Mouse (Mus musculus) stomach, embryonic 14.5 days (tissue): Measurements from ENCODE around the gene Ckap4. TPM values are rescaled to one million over a fixed set of nuclear protein-coding genes. Genes with fewer than 3 reads are reported as not detected.
"Not testable (repeated sequence)": the region's sequence is repeated elsewhere in the genome, so short reads cannot be mapped to it uniquely, and the experiment has no call there.

Source experiments
- ATAC-seq: fragments of 200-750 bp; cut with Nextera tagmentation; 2 replicates; pipeline ENCODE4 v1.8.0; 2017; ENCODE audit warnings: low read depth, moderate TSS enrichment; ENCODE audit not compliant: insufficient number of reproducible peaks, insufficient read depth, low FRiP score
- H3K27ac ChIP-seq: fragments of 300-500 bp; sonication (generic); 2 replicates; pipeline ENCODE4 v1.5.1; 2014; ENCODE audit warnings: mild to moderate bottlenecking, low read length, moderate library complexity, mixed read lengths
- H3K27me3 ChIP-seq: fragments of 300-500 bp; sonication (generic); 2 replicates; pipeline ENCODE4 v1.6.1; 2014; ENCODE audit warnings: low read length, control low read depth, mixed read lengths; ENCODE audit not compliant: control insufficient read depth, insufficient read depth
- H3K36me3 ChIP-seq: fragments of 300-500 bp; sonication (generic); 2 replicates; pipeline ENCODE4 v1.6.1; 2014; ENCODE audit warnings: mild to moderate bottlenecking, control low read depth, low read length, moderate library complexity, mixed read lengths; ENCODE audit not compliant: control insufficient read depth, insufficient read depth
- H3K4me1 ChIP-seq: fragments of 300-500 bp; sonication (generic); 2 replicates; pipeline ENCODE4 v1.6.1; 2014; ENCODE audit warnings: low read length, control low read depth, mixed read lengths; ENCODE audit not compliant: control insufficient read depth, insufficient read depth
- H3K4me2 ChIP-seq: fragments of 300-500 bp; sonication (generic); replicated peaks from 2 replicates; pipeline ENCODE4 v1.6.1; 2014; ENCODE audit warnings: low read depth, low read length, control low read depth
- H3K4me3 ChIP-seq: fragments of 300-500 bp; sonication (generic); 2 replicates; pipeline ENCODE4 v1.5.1; 2014; ENCODE audit warnings: low read depth, low read length, control low read depth
- H3K9ac ChIP-seq: fragments of 300-500 bp; sonication (generic); replicated peaks from 2 replicates; pipeline ENCODE4 v1.6.1; 2014; ENCODE audit warnings: low read depth, mild to moderate bottlenecking, control low read depth, low read length, moderate library complexity, mixed read lengths
- H3K9me3 ChIP-seq: fragments of 300-500 bp; sonication (generic); 2 replicates; pipeline ENCODE4 v1.6.1; 2016; ENCODE audit warnings: low read depth, low read length, control low read depth; ENCODE audit not compliant: control insufficient read depth
- WGBS: fragments of 180-500 bp; shearing (Covaris S2); extraction: QIAGEN DNeasy Blood & Tissue Kit; methylation state at CpG from one replicate; pipeline ENCODE4 v1.1.7; 2014; 5-methylcytosine and 5-hydroxymethylcytosine counted together
- polyA plus RNA-seq: library from polyadenylated mRNA; unstranded; fragments of >200 nt; fragmentation: Nextera tagmentation; extraction: Ambion mirVana; gene quantifications from 2 replicates; pipeline ENCODE4 v1.2.1, GENCODE M21; 2014

Gene Ckap4
- polyA plus RNA-seq, 1 experiment from 2014 or later, result 89.3 TPM

GRCm38 (mm10) chr10:84527070-84527469 is 6.8 kb downstream of the Ckap4 start:
- Histone ChIP-seq H3K4me2 (no peak overlapping the region), H3K27ac (no peak overlapping the region), H3K4me3 (no peak overlapping the region), H3K9ac (no peak overlapping the region), H3K36me3 (peaks cover 35% of the 10 kb centered on the region; the same call in 1 of the 2 replicates), H3K9me3 (no peaks in the 10 kb centered on the region), H3K4me1 (peaks cover 15% of the 10 kb centered on the region; the same call in 1 of the 2 replicates), H3K27me3 (no peaks in the 10 kb centered on the region)
- no peak for ATAC-seq
- 70% methylated on average over 5 of the region's 5 CpGs for WGBS

GRCm38 (mm10) chr10:84526488-84526887 is 7.4 kb downstream of the Ckap4 start:
- no peak for ATAC-seq
- peaks cover 35% of the 10 kb centered on the region; the same call in 1 of the 2 replicates for H3K36me3 ChIP-seq
- 80% methylated on average over 10 of the region's 10 CpGs for WGBS

GRCm38 (mm10) chr10:84523682-84524081 is 10.2 kb downstream of the Ckap4 start:
- Histone ChIP-seq H3K4me2 (no peak overlapping the region), H3K27me3 (no peaks in the 10 kb centered on the region), H3K9me3 (no peaks in the 10 kb centered on the region), H3K9ac (no peak overlapping the region), H3K4me3 (no peak overlapping the region), H3K36me3 (peaks cover 31% of the 10 kb centered on the region; the same call in 1 of the 2 replicates), H3K27ac (no peak overlapping the region), H3K4me1 (no peaks in the 10 kb centered on the region)
- WGBS, result 56% methylated on average over 10 of the region's 10 CpGs
- no peak for ATAC-seq

More at GRCm38 (mm10) chr10:84526488-84526887, 7.4 kb downstream of the Ckap4 start:
- H3K4me2 ChIP-seq, result no peak overlapping the region
- no peak overlapping the region for H3K9ac ChIP-seq
- H3K27ac ChIP-seq, result no peak overlapping the region
- H3K4me1 ChIP-seq, result peaks cover 9% of the 10 kb centered on the region; the same call in 1 of the 2 replicates
- H3K4me3 ChIP-seq, result no peak overlapping the region
- no peaks in the 10 kb centered on the region for H3K27me3 ChIP-seq
- H3K9me3 ChIP-seq, result no peaks in the 10 kb centered on the region

- Histone ChIP-seq H3K27ac (no peak overlapping the region), H3K36me3 (no peaks in the 10 kb centered on the region), H3K4me2 (no peak overlapping the region), H3K4me3 (no peak overlapping the region), H3K9ac (no peak overlapping the region), H3K9me3 (no peaks in the 10 kb centered on the region), H3K4me1 (0 out of 2 replicates have a peak, but pooled peaks cover 2% of the 10 kb centered on the region), H3K27me3 (no peaks in the 10 kb centered on the region)
- ATAC-seq, result no peak; the same call in 1 of the 2 replicates
- 47% methylated on average over 11 of the region's 11 CpGs for WGBS
Measured at GRCm38 (mm10) chr10:84516414-84516927, 17.4 kb downstream of the Ckap4 start.

GRCm38 (mm10) chr10:84515980-84516379 is 17.9 kb downstream of the Ckap4 start:
- H3K27ac ChIP-seq, H3K27me3 ChIP-seq, H3K4me3 ChIP-seq, H3K4me2 ChIP-seq, H3K9me3 ChIP-seq, H3K4me1 ChIP-seq, H3K36me3 ChIP-seq, ATAC-seq, H3K9ac ChIP-seq: not testable (repeated sequence)
- 67% methylated on average over 1 of the region's 1 CpGs for WGBS

- 18% methylated on average over 3 of the region's 3 CpGs for WGBS
- peak; percentile 66; the same call in 1 of the 2 replicates for ATAC-seq
- H3K4me3 ChIP-seq, result no peak overlapping the region
Measured at GRCm38 (mm10) chr10:84515512-84515950, 18.3 kb downstream of the Ckap4 start.

GRCm38 (mm10) chr10:84514038-84514578 is 19.8 kb downstream of the Ckap4 start:
- H3K4me1 ChIP-seq, result 0 out of 2 replicates have a peak, but pooled peaks cover 2% of the 10 kb centered on the region
- no peaks in the 10 kb centered on the region for H3K9me3 ChIP-seq
- H3K36me3 ChIP-seq, result no peaks in the 10 kb centered on the region
- no peak overlapping the region for H3K4me3 ChIP-seq
- no peaks in the 10 kb centered on the region for H3K27me3 ChIP-seq
- H3K4me2 ChIP-seq, result no peak overlapping the region
- H3K27ac ChIP-seq, result no peak overlapping the region
- WGBS, result 40% methylated on average over 5 of the region's 5 CpGs
- no peak overlapping the region for H3K9ac ChIP-seq
- no peak for ATAC-seq

More at GRCm38 (mm10) chr10:84515512-84515950, 18.3 kb downstream of the Ckap4 start:
- no peaks in the 10 kb centered on the region for H3K27me3 ChIP-seq
- no peak overlapping the region for H3K4me2 ChIP-seq
- no peaks in the 10 kb centered on the region for H3K9me3 ChIP-seq
- 0 out of 2 replicates have a peak, but pooled peaks cover 2% of the 10 kb centered on the region for H3K4me1 ChIP-seq
- H3K36me3 ChIP-seq, result no peaks in the 10 kb centered on the region
- H3K9ac ChIP-seq, result no peak overlapping the region
- no peak overlapping the region for H3K27ac ChIP-seq

GRCm38 (mm10) chr10:84512766-84513165 is 21.1 kb downstream of the Ckap4 start:
- H3K4me3 ChIP-seq, result no peak overlapping the region
- H3K4me2 ChIP-seq, result no peak overlapping the region
- no peak overlapping the region for H3K9ac ChIP-seq
- H3K27me3 ChIP-seq, result no peaks in the 10 kb centered on the region
- no peak for ATAC-seq
- no peaks in the 10 kb centered on the region for H3K9me3 ChIP-seq
- no peaks in the 10 kb centered on the region for H3K36me3 ChIP-seq
- H3K27ac ChIP-seq, result no peak overlapping the region
- H3K4me1 ChIP-seq, result 0 out of 2 replicates have a peak, but pooled peaks cover 2% of the 10 kb centered on the region
